Mouse (Mus musculus) left cerebral cortex, postnatal 10 days (tissue): ENCODE data around the gene Fam213b. TPM values are rescaled to one million over a fixed set of nuclear protein-coding genes. Genes with fewer than 3 reads are reported as not detected.

Source experiments
- DNase-seq, 2 experiments: peaks; one replicate each; pipeline ENCODE4 v3.0.0; 2021 to 2022; ENCODE audit warnings: low spot score in 2 of 2, mixed read lengths in 1 of 2; ENCODE audit errors: extremely low spot score in 1 of 2
- intact Hi-C: fragments of 180-260 bp; cut with DNase I; formaldehyde crosslinking; loops from one replicate; pipeline ENCODE4 v1.15.1; 2025
- total RNA-seq, 2 experiments: library from RNA; stranded (reverse); gene quantifications; 2 replicates each; pipeline ENCODE4 v1.2.3; 2021

Gene Fam213b
- total RNA-seq, 2 experiments from 2014 or later: 25.5 to 26.0 TPM

GRCm38 (mm10) chr4:154926969-154927898 lies 28.3 kb upstream of the Fam213b start:
- DNase-seq: no peak
- intact Hi-C loops: no loop called here

GRCm38 (mm10) chr4:154925413-154925812 lies 26.5 kb upstream of the Fam213b start:
- intact Hi-C loops: no loop called here
- no peak for DNase-seq

GRCm38 (mm10) chr4:154922931-154923330 lies 24.0 kb upstream of the Fam213b start:
- intact Hi-C loops: no loop called here
- no peak for DNase-seq

GRCm38 (mm10) chr4:154922291-154922690 lies 23.4 kb upstream of the Fam213b start:
- DNase-seq: no peak
- intact Hi-C loops: no loop called here

GRCm38 (mm10) chr4:154916662-154917061 lies 17.7 kb upstream of the Fam213b start:
- intact Hi-C loops: no loop called here
- DNase-seq: no peak

GRCm38 (mm10) chr4:154915286-154915685 lies 16.4 kb upstream of the Fam213b start:
- intact Hi-C loops: no loop called here
- no peak for DNase-seq

- no peak for DNase-seq
- intact Hi-C loops: no loop called here
These were observed 15.8 kb upstream of the Fam213b start for GRCm38 (mm10) chr4:154914707-154915106.

- intact Hi-C loops: no loop called here
These were observed 15.3 kb upstream of the Fam213b start for GRCm38 (mm10) chr4:154914252-154914651.

GRCm38 (mm10) chr4:154913845-154914244 lies 14.9 kb upstream of the Fam213b start:
- peak in 1 of 2 experiments; percentile 2 for DNase-seq
- intact Hi-C loops: no loop called here

More at GRCm38 (mm10) chr4:154914252-154914651, 15.3 kb upstream of the Fam213b start:
- no peak for DNase-seq

GRCm38 (mm10) chr4:154911644-154912043 lies 12.7 kb upstream of the Fam213b start:
- intact Hi-C loops: no loop called here
- no peak for DNase-seq

- DNase-seq: peak in 1 of 2 experiments; percentile 27
- intact Hi-C loops: no loop called here
These were observed 11.9 kb upstream of the Fam213b start for GRCm38 (mm10) chr4:154910606-154911522.

GRCm38 (mm10) chr4:154908490-154908889 lies 9.6 kb upstream of the Fam213b start:
- intact Hi-C loops: no loop called here
- no peak for DNase-seq

- intact Hi-C loops: no loop called here
- DNase-seq: peak; percentile 59 to 79
These were observed 8.9 kb upstream of the Fam213b start for GRCm38 (mm10) chr4:154907833-154908232.

GRCm38 (mm10) chr4:154904185-154905071 lies 5.5 kb upstream of the Fam213b start:
- peak; percentile 72 to 90 for DNase-seq
- intact Hi-C loops: no loop called here

- intact Hi-C loops: no loop called here
- DNase-seq: no peak
These were observed 3.4 kb upstream of the Fam213b start for GRCm38 (mm10) chr4:154902371-154902770.

- intact Hi-C loops: no loop called here
These were observed 1.1 kb downstream of the Fam213b start for GRCm38 (mm10) chr4:154897676-154898465.

GRCm38 (mm10) chr4:154895549-154895948 lies 3.4 kb downstream of the Fam213b start:
- intact Hi-C loops: no loop called here
- DNase-seq: no peak

More at GRCm38 (mm10) chr4:154897676-154898465, 1.1 kb downstream of the Fam213b start:
- no peak for DNase-seq

GRCm38 (mm10) chr4:154890887-154891286 lies 8.0 kb downstream of the Fam213b start:
- intact Hi-C loops: no loop called here
- DNase-seq: no peak
